Mouse (Mus musculus): Measurements from ENCODE around the gene Upk1b.

The Upk1b gene

GRCm38 (mm10) chr16:38762401-38762800, 37.7 kb downstream of the Upk1b start:
- no peak for DNase-seq (ENCODE audit: low read depth, low spot score)

GRCm38 (mm10) chr16:38761972-38762371, 38.2 kb downstream of the Upk1b start:
- DNase-seq (ENCODE audit: low read depth, low spot score) = no peak

GRCm38 (mm10) chr16:38760834-38761375, 39.2 kb downstream of the Upk1b start:
- no peak for DNase-seq (ENCODE audit: low read depth, low spot score)

GRCm38 (mm10) chr16:38760239-38760638, 39.9 kb downstream of the Upk1b start:
- DNase-seq (ENCODE audit: low read depth, low spot score) = no peak

GRCm38 (mm10) chr16:38758104-38758861, 41.8 kb downstream of the Upk1b start:
- DNase-seq (ENCODE audit: low read depth, low spot score) = no peak

- DNase-seq (ENCODE audit: low read depth, low spot score) = no peak
Measured at GRCm38 (mm10) chr16:38757626-38758025, 42.5 kb downstream of the Upk1b start.

GRCm38 (mm10) chr16:38756572-38756971, 43.6 kb downstream of the Upk1b start:
- DNase-seq (ENCODE audit: low read depth, low spot score) = no peak

GRCm38 (mm10) chr16:38756177-38756503, 44.0 kb downstream of the Upk1b start:
- no peak for DNase-seq (ENCODE audit: low read depth, low spot score)

GRCm38 (mm10) chr16:38755452-38756176, 44.5 kb downstream of the Upk1b start:
- no peak for DNase-seq (ENCODE audit: low read depth, low spot score)

- DNase-seq (ENCODE audit: low read depth, low spot score) = no peak
Measured at GRCm38 (mm10) chr16:38753631-38754030, 46.5 kb downstream of the Upk1b start.

- DNase-seq (ENCODE audit: low read depth, low spot score) = no peak
Measured at GRCm38 (mm10) chr16:38750803-38751202, 49.3 kb downstream of the Upk1b start.

GRCm38 (mm10) chr16:38743941-38744673, 56.0 kb downstream of the Upk1b start:
- DNase-seq (ENCODE audit: low read depth, low spot score) = no peak

- no peak for DNase-seq (ENCODE audit: low read depth, low spot score)
Measured at GRCm38 (mm10) chr16:38742659-38743131, 57.4 kb downstream of the Upk1b start.

- DNase-seq (ENCODE audit: low read depth, low spot score) = no peak
Measured at GRCm38 (mm10) chr16:38742113-38742658, 57.9 kb downstream of the Upk1b start, which contains the start of gene B4galt4. Gene B4galt4 (plus strand): TSS chr16:38742264.

- no peak for DNase-seq (ENCODE audit: low read depth, low spot score)
Measured at GRCm38 (mm10) chr16:38741204-38741903, 58.8 kb downstream of the Upk1b start.

GRCm38 (mm10) chr16:38730921-38731320, 69.2 kb downstream of the Upk1b start:
- DNase-seq (ENCODE audit: low read depth, low spot score) = no peak

- peak; percentile 44 for DNase-seq (ENCODE audit: low read depth, low spot score)
Measured at GRCm38 (mm10) chr16:38729610-38730288, 70.4 kb downstream of the Upk1b start.

- DNase-seq (ENCODE audit: low read depth, low spot score) = no peak
Measured at GRCm38 (mm10) chr16:38729139-38729538, 71.0 kb downstream of the Upk1b start.

- DNase-seq (ENCODE audit: low read depth, low spot score) = no peak
Measured at GRCm38 (mm10) chr16:38728576-38729132, 71.5 kb downstream of the Upk1b start.

GRCm38 (mm10) chr16:38724974-38725373, 75.2 kb downstream of the Upk1b start:
- no peak for DNase-seq (ENCODE audit: low read depth, low spot score)
